Mouse (Mus musculus): ENCODE measurements around the gene Nprl2. TPM values are rescaled to one million over a fixed set of nuclear protein-coding genes. Genes with fewer than 3 reads are reported as not detected.

The Nprl2 gene
- polyA plus RNA-seq, 1 experiment from 2014 or later: 40.8 TPM

DNA sequence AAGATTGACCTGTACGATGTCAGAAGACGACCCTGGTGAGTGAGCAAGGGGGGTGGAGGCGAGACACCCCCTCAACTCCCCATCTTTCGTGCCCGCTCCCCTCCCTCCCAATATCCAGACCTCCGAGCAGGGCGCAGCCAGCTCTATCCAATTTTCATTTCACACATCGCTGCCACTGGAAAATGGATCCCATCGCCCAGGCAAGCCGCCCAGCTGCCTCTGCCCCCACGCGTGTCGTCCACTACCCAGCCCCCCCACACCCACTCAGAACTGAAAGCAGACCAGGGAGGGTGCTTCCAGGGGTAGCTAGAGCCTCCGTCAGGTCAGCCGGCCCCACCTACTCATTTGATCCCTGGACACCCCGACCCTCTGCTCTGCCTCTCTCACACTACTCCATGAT is 29.7 kb upstream of the Nprl2 start:
- Histone ChIP-seq H3K9me3 (no peaks in the 10 kb centered on the region), H3K9ac (no peak overlapping the region), H3K4me2 (replicated peaks) (no peak overlapping the region), H3K4me1 (peaks cover 42% of the 10 kb centered on the region), H3K27me3 (no peaks in the 10 kb centered on the region), H3K27ac (no peak overlapping the region), H3K36me3 (no peaks in the 10 kb centered on the region), H3K4me3 (no peak overlapping the region)
- WGBS: 74% methylated on average over 16 of the region's 16 CpGs
- ATAC-seq (ENCODE audit: insufficient number of reproducible peaks, insufficient read depth, low FRiP score, low TSS enrichment): no peak

- WGBS: 27% methylated on average over 14 of the region's 14 CpGs
- H3K4me3 ChIP-seq: no peak overlapping the region
- no peak overlapping the region for H3K4me2 ChIP-seq (replicated peaks)
- peaks cover 25% of the 10 kb centered on the region for H3K4me1 ChIP-seq
- ATAC-seq (ENCODE audit: insufficient number of reproducible peaks, insufficient read depth, low FRiP score, low TSS enrichment): no peak
- H3K36me3 ChIP-seq: no peaks in the 10 kb centered on the region
- no peaks in the 10 kb centered on the region for H3K27me3 ChIP-seq
- H3K27ac ChIP-seq: no peak overlapping the region
- no peak overlapping the region for H3K9ac ChIP-seq
- no peaks in the 10 kb centered on the region for H3K9me3 ChIP-seq
These were observed 27.6 kb upstream of the Nprl2 start for GRCm38 (mm10) chr9:107514303-107514955.

GRCm38 (mm10) chr9:107520331-107520730 is 21.7 kb upstream of the Nprl2 start:
- Histone ChIP-seq H3K4me1 (peaks cover 22% of the 10 kb centered on the region), H3K4me2 (replicated peaks) (no peak overlapping the region), H3K4me3 (no peak overlapping the region), H3K9me3 (no peaks in the 10 kb centered on the region), H3K36me3 (no peaks in the 10 kb centered on the region), H3K27ac (no peak overlapping the region), H3K9ac (no peak overlapping the region), H3K27me3 (peaks cover 17% of the 10 kb centered on the region)
- WGBS: 65% methylated on average over 6 of the region's 6 CpGs
- no peak for ATAC-seq (ENCODE audit: insufficient number of reproducible peaks, insufficient read depth, low FRiP score, low TSS enrichment)

DNA sequence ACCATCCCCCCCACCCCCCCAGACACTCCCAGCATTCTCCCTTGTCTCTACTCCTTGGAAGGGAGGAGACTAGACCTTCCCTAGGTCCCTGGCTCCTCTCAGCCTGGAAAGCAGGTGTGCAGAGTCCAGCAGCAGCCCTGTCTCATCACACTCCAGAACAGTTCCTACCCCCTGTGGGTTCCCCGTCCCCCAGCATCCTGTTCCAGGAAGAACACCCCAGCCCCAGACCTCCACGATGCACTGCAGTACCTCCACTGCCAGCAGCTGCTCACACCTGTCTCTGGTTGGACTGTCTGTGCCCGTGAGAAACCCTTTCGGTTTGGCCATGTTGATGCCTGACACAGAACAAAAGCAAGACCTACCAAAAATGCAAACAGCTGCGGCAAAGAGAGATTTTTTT is 20.8 kb upstream of the Nprl2 start:
- H3K9ac ChIP-seq: no peak overlapping the region

GRCm38 (mm10) chr9:107521711-107522399 is 20.2 kb upstream of the Nprl2 start:
- no peaks in the 10 kb centered on the region for H3K36me3 ChIP-seq
- peaks cover 29% of the 10 kb centered on the region for H3K4me1 ChIP-seq
- peaks cover 33% of the 10 kb centered on the region for H3K27me3 ChIP-seq
- H3K9ac ChIP-seq: peak overlapping the region; percentile 19; the same call in 1 of the 2 replicates
- no peaks in the 10 kb centered on the region for H3K9me3 ChIP-seq
- H3K4me3 ChIP-seq: 0 out of 2 replicates have a peak overlapping the region, but pooled peaks have one; percentile 5
- ATAC-seq (ENCODE audit: insufficient number of reproducible peaks, insufficient read depth, low FRiP score, low TSS enrichment): peak; percentile 63; the same call in 1 of the 2 replicates
- 15% methylated on average over 25 of the region's 25 CpGs for WGBS
- peak overlapping the region; percentile 36; the same call in 1 of the 2 replicates for H3K27ac ChIP-seq
- H3K4me2 ChIP-seq (replicated peaks): peak overlapping the region; percentile 44

More for the DNA sequence above, 20.8 kb upstream of the Nprl2 start:
- H3K4me3 ChIP-seq: no peak overlapping the region
- 51% methylated on average over 5 of the region's 5 CpGs for WGBS
- H3K27me3 ChIP-seq: peaks cover 26% of the 10 kb centered on the region
- ATAC-seq (ENCODE audit: insufficient number of reproducible peaks, insufficient read depth, low FRiP score, low TSS enrichment): no peak
- no peaks in the 10 kb centered on the region for H3K36me3 ChIP-seq
- no peaks in the 10 kb centered on the region for H3K9me3 ChIP-seq
- no peak overlapping the region for H3K4me2 ChIP-seq (replicated peaks)
- H3K4me1 ChIP-seq: peaks cover 23% of the 10 kb centered on the region
- peak overlapping the region; percentile 24; the same call in 1 of the 2 replicates for H3K27ac ChIP-seq

DNA sequence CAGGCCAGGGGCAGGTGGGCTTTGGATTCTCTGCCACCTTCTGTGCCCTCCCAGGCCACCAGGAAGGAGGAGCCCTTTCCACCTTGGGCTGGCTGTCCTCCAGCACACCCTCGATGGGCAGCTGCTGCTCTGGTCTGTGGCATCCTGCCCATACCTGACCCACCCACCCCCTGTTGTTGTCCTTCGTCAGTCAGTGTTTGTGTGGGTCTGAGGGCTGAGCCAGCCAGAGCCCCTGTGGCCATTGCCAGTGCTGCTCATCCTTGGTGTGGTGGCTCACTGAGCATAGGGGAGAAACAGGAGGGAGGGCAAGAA is 19.7 kb upstream of the Nprl2 start:
- H3K9me3 ChIP-seq: no peaks in the 10 kb centered on the region
- H3K9ac ChIP-seq: no peak overlapping the region
- peaks cover 32% of the 10 kb centered on the region for H3K4me1 ChIP-seq
- WGBS: 26% methylated on average over 2 of the region's 2 CpGs
- H3K36me3 ChIP-seq: no peaks in the 10 kb centered on the region
- peak overlapping the region; percentile 44 for H3K4me2 ChIP-seq (replicated peaks)
- ATAC-seq (ENCODE audit: insufficient number of reproducible peaks, insufficient read depth, low FRiP score, low TSS enrichment): peak; percentile 8; the same call in 1 of the 2 replicates
- no peak overlapping the region for H3K4me3 ChIP-seq
- peaks cover 38% of the 10 kb centered on the region for H3K27me3 ChIP-seq
- no peak overlapping the region for H3K27ac ChIP-seq

DNA sequence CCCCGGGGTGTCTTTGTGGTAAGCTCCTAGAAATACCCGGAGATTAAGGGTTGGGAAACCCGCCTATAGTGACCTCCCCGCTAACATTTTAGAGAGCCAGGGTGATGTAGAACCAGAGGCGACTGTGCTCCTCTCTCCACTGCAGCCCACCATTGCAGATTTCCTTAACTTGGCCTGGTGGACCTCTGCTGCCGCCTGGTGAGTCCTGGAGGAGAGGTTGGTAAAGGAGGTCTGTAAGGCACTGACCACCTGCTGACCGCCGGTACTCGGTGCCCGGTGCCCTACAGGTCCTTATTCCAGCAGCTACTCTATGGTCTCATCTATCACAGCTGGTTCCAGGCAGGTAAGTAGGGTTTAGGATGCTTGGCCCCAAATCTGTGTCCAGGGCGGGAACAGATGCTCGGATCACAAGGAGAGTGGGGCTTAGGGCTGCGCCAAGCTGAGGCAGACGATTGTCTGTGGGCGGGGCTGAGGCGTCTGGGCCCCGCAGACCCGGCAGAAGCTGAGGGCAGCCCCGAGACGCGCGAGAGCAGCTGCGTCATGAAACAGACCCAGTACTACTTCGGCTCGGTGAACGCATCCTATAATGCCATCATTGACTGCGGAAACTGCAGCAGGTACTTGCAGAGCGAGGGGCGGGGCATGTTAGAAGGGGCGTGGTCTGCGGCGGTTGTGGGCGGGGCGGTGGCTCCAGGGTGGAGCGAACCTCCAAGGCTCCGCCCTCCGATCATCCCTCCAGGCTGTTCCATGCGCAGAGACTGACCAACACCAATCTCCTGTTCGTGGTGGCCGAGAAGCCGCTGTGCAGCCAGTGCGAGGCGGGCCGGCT is 15.6 kb upstream of the Nprl2 start:
- Histone ChIP-seq H3K36me3 (no peaks in the 10 kb centered on the region), H3K9me3 (no peaks in the 10 kb centered on the region), H3K4me2 (replicated peaks) (peak overlapping the region; percentile 63), H3K4me3 (peak overlapping the region; percentile 36), H3K27ac (no peak overlapping the region), H3K4me1 (peaks cover 22% of the 10 kb centered on the region), H3K9ac (no peak overlapping the region), H3K27me3 (peaks cover 51% of the 10 kb centered on the region)
- WGBS: 4% methylated on average over 44 of the region's 44 CpGs
- 0 out of 2 replicates have a peak, but pooled peaks have one; percentile 18 for ATAC-seq (ENCODE audit: insufficient number of reproducible peaks, insufficient read depth, low FRiP score, low TSS enrichment)

GRCm38 (mm10) chr9:107533791-107534407 is 8.1 kb upstream of the Nprl2 start, which contains the start of gene Tmem115:
TSS of gene Tmem115 (plus strand) at chr9:107533945.
- peak within 1 kb of the TSS; percentile 71 for H3K27ac ChIP-seq
- ATAC-seq (ENCODE audit: insufficient number of reproducible peaks, insufficient read depth, low FRiP score, low TSS enrichment): peak; percentile 98

GRCm38 (mm10) chr9:107534408-107535202 is 7.4 kb upstream of the Nprl2 start:
- under 1% methylated on average over 40 of the region's 40 CpGs for WGBS

More at GRCm38 (mm10) chr9:107533791-107534407, 8.1 kb upstream of the Nprl2 start, which contains the start of gene Tmem115:
- Histone ChIP-seq H3K9ac (peak within 1 kb of the TSS; percentile 80), H3K9me3 (no peaks in the 10 kb centered on the region), H3K27me3 (no peaks in the 10 kb centered on the region), H3K4me3 (peak within 1 kb of the TSS; percentile 61), H3K36me3 (peaks cover 17% of the 10 kb centered on the region), H3K4me2 (replicated peaks) (peak within 1 kb of the TSS; percentile 93), H3K4me1 (peaks cover 24% of the 10 kb centered on the region)
- WGBS: under 1% methylated on average over 48 of the region's 48 CpGs

GRCm38 (mm10) chr9:107538231-107538630 is 3.8 kb upstream of the Nprl2 start:
- WGBS: 93% methylated on average over 7 of the region's 7 CpGs
- no peak overlapping the region for H3K4me3 ChIP-seq
- ATAC-seq (ENCODE audit: insufficient number of reproducible peaks, insufficient read depth, low FRiP score, low TSS enrichment): no peak
- H3K4me1 ChIP-seq: peaks cover 40% of the 10 kb centered on the region
- H3K36me3 ChIP-seq: peaks cover 31% of the 10 kb centered on the region
- no peak overlapping the region for H3K27ac ChIP-seq
- no peak overlapping the region for H3K4me2 ChIP-seq (replicated peaks)
- no peaks in the 10 kb centered on the region for H3K9me3 ChIP-seq
- H3K9ac ChIP-seq: no peak overlapping the region
- no peaks in the 10 kb centered on the region for H3K27me3 ChIP-seq

More at GRCm38 (mm10) chr9:107534408-107535202, 7.4 kb upstream of the Nprl2 start:
- H3K27me3 ChIP-seq: no peaks in the 10 kb centered on the region
- no peaks in the 10 kb centered on the region for H3K9me3 ChIP-seq
- H3K4me3 ChIP-seq: peak overlapping the region; percentile 61
- no peak for ATAC-seq (ENCODE audit: insufficient number of reproducible peaks, insufficient read depth, low FRiP score, low TSS enrichment)
- H3K4me2 ChIP-seq (replicated peaks): peak overlapping the region; percentile 93
- H3K36me3 ChIP-seq: peaks cover 24% of the 10 kb centered on the region
- peak overlapping the region; percentile 71 for H3K27ac ChIP-seq
- peak overlapping the region; percentile 80 for H3K9ac ChIP-seq
- H3K4me1 ChIP-seq: peaks cover 24% of the 10 kb centered on the region
